Mouse (Mus musculus): ENCODE results near the gene Atg4c. TPM values are rescaled to one million over a fixed set of nuclear protein-coding genes. Genes with fewer than 3 reads are reported as not detected.

The Atg4c gene
- polyA plus RNA-seq, 1 experiment from 2014 or later = 12.0 TPM

DNA sequence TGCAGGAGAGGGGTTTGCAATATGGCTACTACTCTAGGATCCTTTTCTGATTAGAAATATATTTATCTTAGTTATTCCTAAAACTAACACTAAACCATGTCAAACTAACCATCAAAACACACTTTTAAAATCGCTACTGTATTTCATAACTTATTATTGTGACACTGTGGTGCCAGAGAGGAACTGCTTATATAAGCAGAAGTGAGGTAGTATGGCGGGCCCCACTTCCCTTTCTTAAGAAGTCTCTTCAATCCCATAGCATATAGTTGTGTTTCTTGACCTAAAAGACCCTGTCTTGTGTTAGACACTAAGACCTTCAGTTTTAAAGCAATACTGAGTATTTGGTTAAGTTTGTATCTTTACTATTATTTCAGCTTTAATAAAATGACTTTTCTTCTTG, 31.1 kb downstream of the Atg4c start:
- ATAC-seq (replicated peaks; ENCODE audit: low FRiP score) = no peak
- H3K4me1 ChIP-seq (replicated peaks; ENCODE audit: control insufficient read depth, insufficient read depth, low read length) = no peaks in the 10 kb centered on the region
- no peaks in the 10 kb centered on the region for H3K36me3 ChIP-seq (ENCODE audit: control insufficient read depth, insufficient read depth, low read length)
- H3K4me2 ChIP-seq (ENCODE audit: low read depth, low read length, severe bottlenecking) = no peak overlapping the region
- H3K4me3 ChIP-seq (ENCODE audit: low read depth, low read length) = no peak overlapping the region
- H3K9me3 ChIP-seq (ENCODE audit: control insufficient read depth, low read length) = no peaks in the 10 kb centered on the region
- no peak overlapping the region for H3K27ac ChIP-seq (ENCODE audit: low read depth, low read length)
- no peak for DNase-seq (ENCODE audit: low spot score)
- WGBS = 89% methylated on average over 2 of the region's 2 CpGs
- no peaks in the 10 kb centered on the region for H3K27me3 ChIP-seq (ENCODE audit: control insufficient read depth, insufficient read depth, low read length)
- no peak overlapping the region for H3K9ac ChIP-seq (ENCODE audit: low read length)

DNA sequence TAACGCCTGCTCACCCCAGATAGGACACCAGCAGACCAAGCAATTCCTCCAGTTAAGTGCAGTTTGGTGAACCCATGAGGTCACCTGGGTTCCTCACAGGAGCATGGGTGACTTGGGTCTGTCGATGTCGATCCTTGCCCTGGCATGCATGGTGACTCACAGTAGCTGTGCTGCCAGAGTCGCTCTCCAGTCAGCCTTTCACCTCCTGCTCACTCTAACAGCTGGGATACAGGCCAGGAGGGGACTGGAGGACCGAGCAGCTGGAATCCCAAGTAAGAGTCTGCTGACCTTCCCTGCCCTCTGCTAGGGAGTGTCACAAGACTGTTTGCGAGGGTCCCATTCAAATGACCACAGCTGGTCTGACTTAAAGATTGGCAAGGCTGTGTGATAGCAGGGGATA, 33.5 kb downstream of the Atg4c start:
- WGBS = 81% methylated on average over 6 of the region's 6 CpGs
- Histone ChIP-seq H3K27ac (ENCODE audit: low read depth, low read length) (no peak overlapping the region), H3K4me1 (replicated peaks; ENCODE audit: control insufficient read depth, insufficient read depth, low read length) (no peaks in the 10 kb centered on the region), H3K4me2 (ENCODE audit: low read depth, low read length, severe bottlenecking) (no peak overlapping the region), H3K9me3 (ENCODE audit: control insufficient read depth, low read length) (no peaks in the 10 kb centered on the region), H3K4me3 (ENCODE audit: low read depth, low read length) (no peak overlapping the region), H3K36me3 (ENCODE audit: control insufficient read depth, insufficient read depth, low read length) (no peaks in the 10 kb centered on the region), H3K27me3 (ENCODE audit: control insufficient read depth, insufficient read depth, low read length) (no peaks in the 10 kb centered on the region), H3K9ac (ENCODE audit: low read length) (no peak overlapping the region; the same call in 1 of the 2 replicates)
- no peak for ATAC-seq (replicated peaks; ENCODE audit: low FRiP score)
- no peak for DNase-seq (ENCODE audit: low spot score)

DNA sequence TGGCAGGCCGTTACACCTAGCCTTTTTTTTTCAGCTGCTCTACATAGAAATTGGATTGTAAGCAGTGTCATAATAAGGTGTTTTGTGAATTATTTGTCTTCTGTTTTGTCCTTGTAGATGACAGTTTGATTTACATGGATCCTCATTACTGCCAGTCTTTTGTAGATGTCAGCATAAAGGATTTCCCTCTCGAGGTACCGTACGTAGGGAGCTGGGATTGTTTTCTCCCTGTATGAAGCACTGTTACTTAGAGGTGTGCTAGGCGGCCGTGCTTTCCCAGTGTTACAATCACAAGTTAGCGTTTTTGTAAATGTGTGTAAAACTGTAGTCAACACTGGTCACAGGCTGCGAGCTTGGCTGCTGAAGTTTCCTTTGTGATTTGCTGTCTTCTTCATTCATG, 35.6 kb downstream of the Atg4c start:
- ATAC-seq (replicated peaks; ENCODE audit: low FRiP score) = no peak
- H3K4me2 ChIP-seq (ENCODE audit: low read depth, low read length, severe bottlenecking) = no peak overlapping the region
- WGBS = 86% methylated on average over 8 of the region's 8 CpGs
- no peak overlapping the region for H3K27ac ChIP-seq (ENCODE audit: low read depth, low read length)
- no peaks in the 10 kb centered on the region for H3K4me1 ChIP-seq (replicated peaks; ENCODE audit: control insufficient read depth, insufficient read depth, low read length)
- H3K9ac ChIP-seq (ENCODE audit: low read length) = no peak overlapping the region
- H3K9me3 ChIP-seq (ENCODE audit: control insufficient read depth, low read length) = no peaks in the 10 kb centered on the region
- H3K36me3 ChIP-seq (ENCODE audit: control insufficient read depth, insufficient read depth, low read length) = no peaks in the 10 kb centered on the region
- DNase-seq (ENCODE audit: low spot score) = no peak
- no peaks in the 10 kb centered on the region for H3K27me3 ChIP-seq (ENCODE audit: control insufficient read depth, insufficient read depth, low read length)
- H3K4me3 ChIP-seq (ENCODE audit: low read depth, low read length) = no peak overlapping the region

DNA sequence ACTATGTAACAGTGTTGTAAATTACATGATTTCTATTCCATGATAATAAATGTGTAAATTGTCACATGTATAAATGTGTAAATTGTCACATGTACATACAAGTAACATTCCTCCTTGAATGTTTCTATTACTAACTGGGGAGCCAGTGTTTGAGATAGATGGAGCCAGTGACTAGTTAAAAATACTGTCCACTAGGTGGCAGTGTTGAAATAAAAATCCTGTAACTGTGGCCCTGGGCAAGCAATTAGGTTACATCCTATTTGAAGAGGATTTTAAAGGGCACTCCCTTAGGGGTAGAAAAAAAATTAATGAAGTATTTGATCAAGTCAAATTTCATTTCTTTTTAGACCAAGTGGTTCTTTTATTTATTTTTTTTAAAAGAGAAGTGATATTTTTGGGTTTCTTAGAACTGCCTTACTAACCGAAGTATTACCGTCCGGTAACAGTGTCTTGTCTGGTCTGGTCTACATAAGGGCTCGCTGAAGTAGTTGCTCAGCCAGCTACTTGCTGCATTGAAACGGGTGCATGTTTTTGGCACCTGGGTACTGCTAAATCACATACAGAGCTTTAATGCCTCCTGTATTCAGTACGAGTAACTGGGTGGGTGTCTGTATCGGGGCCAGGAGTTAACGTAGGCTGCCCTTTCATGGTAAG, 41.6 kb downstream of the Atg4c start:
- no peaks in the 10 kb centered on the region for H3K27me3 ChIP-seq (ENCODE audit: control insufficient read depth, insufficient read depth, low read length)
- H3K9ac ChIP-seq (ENCODE audit: low read length) = no peak overlapping the region
- no peak overlapping the region for H3K4me2 ChIP-seq (ENCODE audit: low read depth, low read length, severe bottlenecking)
- no peaks in the 10 kb centered on the region for H3K9me3 ChIP-seq (ENCODE audit: control insufficient read depth, low read length)
- no peak overlapping the region for H3K27ac ChIP-seq (ENCODE audit: low read depth, low read length)
- no peaks in the 10 kb centered on the region for H3K4me1 ChIP-seq (replicated peaks; ENCODE audit: control insufficient read depth, insufficient read depth, low read length)
- DNase-seq (ENCODE audit: low spot score) (no peak), ATAC-seq (replicated peaks; ENCODE audit: low FRiP score) (no peak)
- H3K36me3 ChIP-seq (ENCODE audit: control insufficient read depth, insufficient read depth, low read length) = no peaks in the 10 kb centered on the region
- WGBS = 93% methylated on average over 8 of the region's 8 CpGs
- H3K4me3 ChIP-seq (ENCODE audit: low read depth, low read length) = no peak overlapping the region

DNA sequence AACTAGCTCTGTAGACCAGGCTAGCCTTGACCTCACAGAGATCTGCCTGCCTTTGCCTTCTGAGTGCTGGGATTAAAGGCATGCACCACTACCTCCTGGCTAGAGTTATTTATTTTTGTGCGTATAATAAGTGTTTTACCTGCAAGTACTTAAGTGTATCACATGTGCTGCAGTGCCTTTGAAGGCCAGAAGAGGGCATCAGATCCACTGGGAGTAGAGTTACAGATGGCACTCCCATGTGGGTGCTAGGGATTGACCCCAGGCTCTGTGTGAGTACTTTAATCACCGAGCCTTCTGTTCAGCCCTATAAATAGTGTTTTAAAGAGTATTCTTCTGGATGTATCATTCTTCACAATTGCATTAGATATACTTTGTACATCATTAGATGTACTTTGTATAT, 44.6 kb downstream of the Atg4c start:
- Histone ChIP-seq H3K27me3 (ENCODE audit: control insufficient read depth, insufficient read depth, low read length) (no peaks in the 10 kb centered on the region), H3K4me1 (replicated peaks; ENCODE audit: control insufficient read depth, insufficient read depth, low read length) (no peaks in the 10 kb centered on the region), H3K36me3 (ENCODE audit: control insufficient read depth, insufficient read depth, low read length) (no peaks in the 10 kb centered on the region), H3K4me3 (ENCODE audit: low read depth, low read length) (no peak overlapping the region), H3K4me2 (ENCODE audit: low read depth, low read length, severe bottlenecking) (no peak overlapping the region), H3K9me3 (ENCODE audit: control insufficient read depth, low read length) (no peaks in the 10 kb centered on the region), H3K9ac (ENCODE audit: low read length) (no peak overlapping the region), H3K27ac (ENCODE audit: low read depth, low read length) (no peak overlapping the region)
- 95% methylated on average over 2 of the region's 2 CpGs for WGBS
- no peak for ATAC-seq (replicated peaks; ENCODE audit: low FRiP score)
- DNase-seq (ENCODE audit: low spot score) = no peak

DNA sequence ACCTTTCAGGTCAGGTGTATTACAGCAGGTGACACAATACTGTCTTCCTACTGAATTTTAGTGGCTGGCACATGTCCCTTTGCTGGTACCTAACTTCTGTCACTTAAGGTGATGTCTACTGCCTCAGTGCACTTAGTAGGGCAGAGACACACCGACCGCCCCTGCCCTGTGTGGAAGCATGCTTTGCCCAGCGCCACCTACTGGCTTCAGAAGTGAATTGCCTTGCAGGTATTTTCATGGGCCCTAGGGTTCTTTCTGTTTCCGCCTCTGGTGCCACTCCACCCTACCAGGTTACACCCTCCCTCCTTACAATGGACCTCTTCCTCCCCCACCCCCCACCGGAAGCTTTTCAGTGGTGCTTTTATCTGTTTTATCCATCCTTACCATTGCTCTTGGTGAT, 47.9 kb downstream of the Atg4c start:
- ATAC-seq (replicated peaks; ENCODE audit: low FRiP score) (no peak), DNase-seq (ENCODE audit: low spot score) (no peak)
- 54% methylated on average over 5 of the region's 5 CpGs for WGBS
- Histone ChIP-seq H3K4me3 (ENCODE audit: low read depth, low read length) (no peak overlapping the region), H3K4me1 (replicated peaks; ENCODE audit: control insufficient read depth, insufficient read depth, low read length) (no peaks in the 10 kb centered on the region), H3K9me3 (ENCODE audit: control insufficient read depth, low read length) (no peaks in the 10 kb centered on the region), H3K27me3 (ENCODE audit: control insufficient read depth, insufficient read depth, low read length) (no peaks in the 10 kb centered on the region), H3K27ac (ENCODE audit: low read depth, low read length) (no peak overlapping the region), H3K4me2 (ENCODE audit: low read depth, low read length, severe bottlenecking) (no peak overlapping the region), H3K9ac (ENCODE audit: low read length) (no peak overlapping the region), H3K36me3 (ENCODE audit: control insufficient read depth, insufficient read depth, low read length) (no peaks in the 10 kb centered on the region)

DNA sequence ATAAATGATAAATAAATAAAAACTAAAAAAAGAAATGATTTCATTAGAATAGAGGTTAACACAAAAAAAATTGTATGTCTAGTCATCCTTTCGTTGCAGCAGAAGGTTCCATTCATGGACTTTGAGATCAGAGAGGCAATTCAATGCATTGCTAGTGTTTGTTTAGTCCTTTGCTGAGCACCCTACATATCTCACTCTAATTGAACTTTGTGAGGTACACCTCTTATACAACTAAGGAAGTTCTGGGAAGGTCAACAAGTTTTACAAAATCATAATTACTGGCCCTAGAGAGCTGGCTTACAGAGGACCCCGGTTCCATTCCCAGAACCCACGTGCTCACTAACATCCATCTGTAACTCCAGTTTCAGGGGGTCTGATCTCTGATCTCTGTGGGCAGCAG, 55.6 kb downstream of the Atg4c start:
- Histone ChIP-seq H3K4me2 (ENCODE audit: low read depth, low read length, severe bottlenecking) (no peak overlapping the region), H3K36me3 (ENCODE audit: control insufficient read depth, insufficient read depth, low read length) (no peaks in the 10 kb centered on the region), H3K9ac (ENCODE audit: low read length) (no peak overlapping the region), H3K9me3 (ENCODE audit: control insufficient read depth, low read length) (no peaks in the 10 kb centered on the region), H3K27me3 (ENCODE audit: control insufficient read depth, insufficient read depth, low read length) (no peaks in the 10 kb centered on the region), H3K4me1 (replicated peaks; ENCODE audit: control insufficient read depth, insufficient read depth, low read length) (no peaks in the 10 kb centered on the region), H3K4me3 (ENCODE audit: low read depth, low read length) (no peak overlapping the region), H3K27ac (ENCODE audit: low read depth, low read length) (no peak overlapping the region)
- 94% methylated on average over 3 of the region's 3 CpGs for WGBS
- ATAC-seq (replicated peaks; ENCODE audit: low FRiP score) (no peak), DNase-seq (ENCODE audit: low spot score) (no peak)

DNA sequence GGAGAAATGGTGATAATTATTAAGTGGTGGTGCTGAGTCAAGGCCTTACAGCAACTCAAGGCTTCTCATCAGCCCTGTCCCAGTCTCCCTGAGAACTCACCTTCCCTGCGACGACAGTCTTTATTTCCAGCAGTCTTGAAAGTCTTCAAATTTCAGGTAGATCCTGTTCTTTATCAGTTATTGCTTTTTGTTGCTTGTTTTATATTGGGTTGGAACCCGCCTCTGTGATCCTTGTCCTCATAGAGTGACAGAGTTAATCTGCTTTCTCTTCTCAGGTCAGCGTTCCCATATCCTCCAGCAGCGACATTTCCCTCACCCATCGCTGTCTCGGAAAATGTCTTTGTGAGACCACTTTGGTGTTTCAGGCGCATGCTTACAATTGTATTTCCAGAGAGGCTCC, 56.1 kb downstream of the Atg4c start:
- no peaks in the 10 kb centered on the region for H3K36me3 ChIP-seq (ENCODE audit: control insufficient read depth, insufficient read depth, low read length)
- 93% methylated on average over 8 of the region's 8 CpGs for WGBS
- DNase-seq (ENCODE audit: low spot score) (no peak), ATAC-seq (replicated peaks; ENCODE audit: low FRiP score) (no peak)
- no peak overlapping the region for H3K9ac ChIP-seq (ENCODE audit: low read length)
- H3K9me3 ChIP-seq (ENCODE audit: control insufficient read depth, low read length) = no peaks in the 10 kb centered on the region
- no peaks in the 10 kb centered on the region for H3K4me1 ChIP-seq (replicated peaks; ENCODE audit: control insufficient read depth, insufficient read depth, low read length)
- no peak overlapping the region for H3K27ac ChIP-seq (ENCODE audit: low read depth, low read length)
- no peak overlapping the region for H3K4me2 ChIP-seq (ENCODE audit: low read depth, low read length, severe bottlenecking)
- no peak overlapping the region for H3K4me3 ChIP-seq (ENCODE audit: low read depth, low read length)
- no peaks in the 10 kb centered on the region for H3K27me3 ChIP-seq (ENCODE audit: control insufficient read depth, insufficient read depth, low read length)

DNA sequence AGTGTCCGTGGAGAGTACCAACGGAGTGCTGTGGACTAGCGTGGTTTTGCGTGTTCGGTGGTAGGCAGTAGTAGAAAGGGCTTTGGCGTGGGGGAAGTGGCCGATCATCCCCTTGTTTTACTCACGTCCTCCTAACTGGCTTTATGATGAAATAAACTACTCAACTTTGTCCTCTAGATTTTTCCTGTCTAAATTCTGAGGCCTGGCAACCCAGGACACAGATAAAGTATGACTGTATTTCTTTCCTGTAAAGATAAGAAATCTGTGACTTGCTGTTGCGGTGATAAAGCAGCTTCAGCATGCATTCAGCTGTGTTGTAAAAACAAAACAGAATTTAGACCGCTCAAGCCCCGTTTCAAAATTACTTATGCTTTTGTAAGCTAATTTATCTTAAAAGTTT, 59.2 kb downstream of the Atg4c start:
- ATAC-seq (replicated peaks; ENCODE audit: low FRiP score) (no peak), DNase-seq (ENCODE audit: low spot score) (no peak)
- no peaks in the 10 kb centered on the region for H3K36me3 ChIP-seq (ENCODE audit: control insufficient read depth, insufficient read depth, low read length)

More for the DNA sequence above, 59.2 kb downstream of the Atg4c start:
- Histone ChIP-seq H3K4me3 (ENCODE audit: low read depth, low read length) (no peak overlapping the region), H3K9me3 (ENCODE audit: control insufficient read depth, low read length) (no peaks in the 10 kb centered on the region), H3K27me3 (ENCODE audit: control insufficient read depth, insufficient read depth, low read length) (no peaks in the 10 kb centered on the region), H3K4me2 (ENCODE audit: low read depth, low read length, severe bottlenecking) (no peak overlapping the region), H3K9ac (ENCODE audit: low read length) (no peak overlapping the region), H3K4me1 (replicated peaks; ENCODE audit: control insufficient read depth, insufficient read depth, low read length) (no peaks in the 10 kb centered on the region), H3K27ac (ENCODE audit: low read depth, low read length) (no peak overlapping the region)
- WGBS = 96% methylated on average over 11 of the region's 11 CpGs

Measured in forebrain, embryonic 11.5 days (tissue).